Mouse (Mus musculus): Measurements from ENCODE around the gene Tmem132e.

GRCm38 (mm10) chr11:82448485-82448884, 59.8 kb downstream of the Tmem132e start:
- TF ChIP-seq CTCF (IDR thresholded peaks at IDR 0.05; ENCODE audit: low read depth, low read length) (no peak), POLR2A (IDR thresholded peaks at IDR 0.05; ENCODE audit: extremely low read depth, insufficient read depth, low read length) (no peak)

Measured in liver, adult 2 months (tissue).